Mouse (Mus musculus): ENCODE results near the gene Rbbp8nl. TPM values are rescaled to one million over a fixed set of nuclear protein-coding genes. Genes with fewer than 3 reads are reported as not detected.

The Rbbp8nl gene
- 2.8 and 3.8 TPM in 2 replicates for polyA plus RNA-seq (2015; fragmentation: Nextera tagmentation; extraction: Ambion mirVana)

GRCm38 (mm10) chr2:180289440-180290108 lies at the start of gene Rbbp8nl:
Gene Rbbp8nl (minus strand): TSS chr2:180289879.
- ATAC-seq, result peak; percentile 84
- H3K9ac ChIP-seq, result peak within 1 kb of the TSS; percentile 31
- no peaks in the 10 kb centered on the region for H3K9me3 ChIP-seq
- 33% methylated on average over 16 of the region's 16 CpGs for WGBS
- H3K4me2 ChIP-seq (replicated peaks), result peak within 1 kb of the TSS; percentile 62
- peak within 1 kb of the TSS; percentile 30 for H3K4me3 ChIP-seq (replicated peaks)
- H3K36me3 ChIP-seq, result no peaks in the 10 kb centered on the region
- no peaks in the 10 kb centered on the region for H3K27me3 ChIP-seq (replicated peaks)
- H3K4me1 ChIP-seq (replicated peaks), result peaks cover 27% of the 10 kb centered on the region
- H3K27ac ChIP-seq, result peak within 1 kb of the TSS; percentile 90

GRCm38 (mm10) chr2:180334551-180334986 lies 44.9 kb upstream of the Rbbp8nl start, which contains the start of gene Gata5:
Gene Gata5 (minus strand): TSS chr2:180334699.
- peak within 1 kb of the TSS; percentile 75 for H3K9ac ChIP-seq
- ATAC-seq, result peak; percentile 82
- under 1% methylated on average over 33 of the region's 33 CpGs for WGBS
- peaks cover 42% of the 10 kb centered on the region for H3K27me3 ChIP-seq (replicated peaks)
- H3K36me3 ChIP-seq, result no peaks in the 10 kb centered on the region
- H3K9me3 ChIP-seq, result no peaks in the 10 kb centered on the region
- H3K27ac ChIP-seq, result peak within 1 kb of the TSS; percentile 69
- H3K4me3 ChIP-seq (replicated peaks), result peak within 1 kb of the TSS; percentile 56
- H3K4me2 ChIP-seq (replicated peaks), result peak within 1 kb of the TSS; percentile 86
- peaks cover 30% of the 10 kb centered on the region for H3K4me1 ChIP-seq (replicated peaks)

- Histone ChIP-seq H3K4me1 (replicated peaks) (peaks cover 26% of the 10 kb centered on the region), H3K27me3 (replicated peaks) (peaks cover 42% of the 10 kb centered on the region), H3K9ac (peak overlapping the region; percentile 75), H3K27ac (peak overlapping the region; percentile 69), H3K4me3 (replicated peaks) (peak overlapping the region; percentile 56), H3K36me3 (no peaks in the 10 kb centered on the region), H3K4me2 (replicated peaks) (peak overlapping the region; percentile 86), H3K9me3 (no peaks in the 10 kb centered on the region)
- under 1% methylated on average over 69 of the region's 69 CpGs for WGBS
- peak; percentile 40 for ATAC-seq
These were observed 44.3 kb upstream of the Rbbp8nl start for GRCm38 (mm10) chr2:180333778-180334550.

- peaks cover 13% of the 10 kb centered on the region; the same call in 1 of the 2 replicates for H3K4me1 ChIP-seq (replicated peaks)
- H3K4me3 ChIP-seq (replicated peaks), result no peak overlapping the region
- no peak overlapping the region for H3K9ac ChIP-seq
- no peak overlapping the region for H3K4me2 ChIP-seq (replicated peaks)
- peaks cover 21% of the 10 kb centered on the region for H3K27me3 ChIP-seq (replicated peaks)
- no peaks in the 10 kb centered on the region for H3K9me3 ChIP-seq
- WGBS, result 92% methylated on average over 1 of the region's 1 CpGs
- ATAC-seq, result peak; percentile 35; the same call in 1 of the 2 replicates
- no peaks in the 10 kb centered on the region for H3K36me3 ChIP-seq
- H3K27ac ChIP-seq, result 0 out of 2 replicates have a peak overlapping the region, but pooled peaks have one; percentile 10
These were observed 39.8 kb upstream of the Rbbp8nl start for GRCm38 (mm10) chr2:180329466-180329865.

GRCm38 (mm10) chr2:180322674-180323355 lies 33.1 kb upstream of the Rbbp8nl start:
- peak overlapping the region; percentile 37; the same call in 1 of the 2 replicates for H3K27ac ChIP-seq
- WGBS, result 11% methylated on average over 14 of the region's 14 CpGs

GRCm38 (mm10) chr2:180320216-180320615 lies 30.5 kb upstream of the Rbbp8nl start:
- Histone ChIP-seq H3K27ac (no peak overlapping the region), H3K27me3 (replicated peaks) (no peaks in the 10 kb centered on the region), H3K4me2 (replicated peaks) (no peak overlapping the region), H3K9me3 (no peaks in the 10 kb centered on the region), H3K9ac (no peak overlapping the region), H3K36me3 (no peaks in the 10 kb centered on the region), H3K4me3 (replicated peaks) (no peak overlapping the region), H3K4me1 (replicated peaks) (peaks cover 14% of the 10 kb centered on the region)
- 76% methylated on average over 4 of the region's 4 CpGs for WGBS
- no peak for ATAC-seq

More at GRCm38 (mm10) chr2:180322674-180323355, 33.1 kb upstream of the Rbbp8nl start:
- Histone ChIP-seq H3K9me3 (no peaks in the 10 kb centered on the region), H3K9ac (no peak overlapping the region), H3K4me1 (replicated peaks) (peaks cover 14% of the 10 kb centered on the region), H3K27me3 (replicated peaks) (no peaks in the 10 kb centered on the region), H3K36me3 (no peaks in the 10 kb centered on the region), H3K4me3 (replicated peaks) (no peak overlapping the region), H3K4me2 (replicated peaks) (peak overlapping the region; percentile 7; the same call in 1 of the 2 replicates)
- ATAC-seq, result peak; percentile 83

- no peaks in the 10 kb centered on the region for H3K27me3 ChIP-seq (replicated peaks)
- H3K36me3 ChIP-seq, result no peaks in the 10 kb centered on the region
- WGBS, result 82% methylated on average over 7 of the region's 7 CpGs
- H3K4me1 ChIP-seq (replicated peaks), result peaks cover 14% of the 10 kb centered on the region
- H3K9ac ChIP-seq, result no peak overlapping the region
- no peak overlapping the region for H3K4me3 ChIP-seq (replicated peaks)
- H3K4me2 ChIP-seq (replicated peaks), result no peak overlapping the region
- ATAC-seq, result no peak
- H3K9me3 ChIP-seq, result no peaks in the 10 kb centered on the region
- no peak overlapping the region for H3K27ac ChIP-seq
These were observed 27.9 kb upstream of the Rbbp8nl start for GRCm38 (mm10) chr2:180317591-180317990.

GRCm38 (mm10) chr2:180314292-180314691 lies 24.6 kb upstream of the Rbbp8nl start:
- 60% methylated on average over 2 of the region's 2 CpGs for WGBS
- H3K4me2 ChIP-seq (replicated peaks), result peak overlapping the region; percentile 28; the same call in 1 of the 2 replicates
- H3K4me3 ChIP-seq (replicated peaks), result no peak overlapping the region
- H3K4me1 ChIP-seq (replicated peaks), result 0 out of 2 replicates have a peak, but pooled peaks cover 8% of the 10 kb centered on the region
- peak; percentile 87 for ATAC-seq
- 0 out of 2 replicates have a peak overlapping the region, but pooled peaks have one; percentile 44 for H3K27ac ChIP-seq
- H3K27me3 ChIP-seq (replicated peaks), result no peaks in the 10 kb centered on the region
- H3K36me3 ChIP-seq, result no peaks in the 10 kb centered on the region
- H3K9ac ChIP-seq, result no peak overlapping the region
- H3K9me3 ChIP-seq, result no peaks in the 10 kb centered on the region

GRCm38 (mm10) chr2:180311147-180311546 lies 21.5 kb upstream of the Rbbp8nl start:
- Histone ChIP-seq H3K27me3 (replicated peaks) (no peaks in the 10 kb centered on the region), H3K27ac (no peak overlapping the region), H3K4me2 (replicated peaks) (no peak overlapping the region), H3K36me3 (no peaks in the 10 kb centered on the region), H3K4me3 (replicated peaks) (no peak overlapping the region), H3K9me3 (no peaks in the 10 kb centered on the region), H3K4me1 (replicated peaks) (peaks cover 12% of the 10 kb centered on the region; the same call in 1 of the 2 replicates), H3K9ac (no peak overlapping the region)
- WGBS, result 79% methylated on average over 4 of the region's 4 CpGs
- no peak for ATAC-seq

- Histone ChIP-seq H3K4me2 (replicated peaks) (no peak overlapping the region), H3K4me3 (replicated peaks) (no peak overlapping the region), H3K27ac (no peak overlapping the region), H3K9me3 (no peaks in the 10 kb centered on the region), H3K9ac (no peak overlapping the region), H3K36me3 (no peaks in the 10 kb centered on the region), H3K4me1 (replicated peaks) (peaks cover 6% of the 10 kb centered on the region; the same call in 1 of the 2 replicates), H3K27me3 (replicated peaks) (no peaks in the 10 kb centered on the region)
- no peak for ATAC-seq
- 54% methylated on average over 2 of the region's 2 CpGs for WGBS
These were observed 18.0 kb upstream of the Rbbp8nl start for GRCm38 (mm10) chr2:180307680-180308079.

- Histone ChIP-seq H3K4me3 (replicated peaks) (no peak overlapping the region), H3K27me3 (replicated peaks) (no peaks in the 10 kb centered on the region), H3K9ac (no peak overlapping the region), H3K27ac (no peak overlapping the region), H3K36me3 (no peaks in the 10 kb centered on the region), H3K4me2 (replicated peaks) (no peak overlapping the region), H3K4me1 (replicated peaks) (peaks cover 6% of the 10 kb centered on the region; the same call in 1 of the 2 replicates), H3K9me3 (no peaks in the 10 kb centered on the region)
- 49% methylated on average over 8 of the region's 8 CpGs for WGBS
- ATAC-seq, result peak; percentile 27; the same call in 1 of the 2 replicates
These were observed 16.9 kb upstream of the Rbbp8nl start for GRCm38 (mm10) chr2:180306423-180307168.
